In genomic region chr1:151177030-151177936, GRCm38 (mm10) we compare ENCODE assay signal across 8 mouse cellular contexts. TPM values are rescaled to one million over a fixed set of nuclear protein-coding genes. Genes with fewer than 3 reads are reported as not detected.
DNase-seq lines count a peak whose midpoint lies in the region; ATAC-seq and TF ChIP-seq lines count a peak whose summit lies in the region.

No protein-coding gene starts in this region.

- peak overlapping the region; percentile 33 for H3K4me2 ChIP-seq in forebrain, embryonic 14.5 days (ENCODE audit: low read length)
- peak overlapping the region; percentile 50 for H3K4me2 ChIP-seq in intestine, postnatal 0 days (replicated peaks; ENCODE audit: low read depth)
- peak overlapping the region; percentile 33; the same call in 1 of the 2 replicates for H3K4me2 ChIP-seq in lung, postnatal 0 days (replicated peaks; ENCODE audit: low read depth, low read length)

- peak; percentile 6 for DNase-seq in cerebellum, adult 8-10 months
- no peak for DNase-seq in cerebellum, postnatal 4 days (ENCODE audit: low spot score in 2 of 2)
- peak; percentile 93 for DNase-seq in ZHBTc4 (ENCODE audit: low read depth, low spot score)
- DNase-seq in forebrain, embryonic 14.5 days (ENCODE audit: low spot score), result peak; percentile 24
- DNase-seq in lung, postnatal 0 days (ENCODE audit: low spot score), result peak; percentile 65
- DNase-seq in spleen, adult 2 months (ENCODE audit: low read depth in 1 of 2, low spot score in 2 of 2), result peak; percentile 11 to 37
- no peak for DNase-seq in urinary bladder, postnatal 14 days (ENCODE audit: low spot score)

- no peak overlapping the region for H3K9ac ChIP-seq in forebrain, embryonic 14.5 days (ENCODE audit: low read length)
- H3K9ac ChIP-seq in intestine, postnatal 0 days (ENCODE audit: low read depth, low read length), result no peak overlapping the region
- no peak overlapping the region for H3K9ac ChIP-seq in lung, postnatal 0 days (replicated peaks; ENCODE audit: low read depth)

- H3K4me1 ChIP-seq in forebrain, embryonic 14.5 days (ENCODE audit: control insufficient read depth, insufficient read depth, low read length), result peaks cover 4% of the 10 kb centered on the region
- no peaks in the 10 kb centered on the region; the same call in 1 of the 2 replicates for H3K4me1 ChIP-seq in intestine, postnatal 0 days (replicated peaks; ENCODE audit: control insufficient read depth, insufficient read depth, low read length)
- peaks cover 3% of the 10 kb centered on the region; the same call in 1 of the 2 replicates for H3K4me1 ChIP-seq in lung, postnatal 0 days (ENCODE audit: insufficient read depth, low read depth, low read length)
- no peaks in the 10 kb centered on the region for H3K4me1 ChIP-seq in spleen, adult 2 months (ENCODE audit: control insufficient read depth, insufficient read depth, insufficient read length)

- TF ChIP-seq CTCF in intestine, postnatal 0 days (IDR thresholded peaks at IDR 0.05; ENCODE audit: low read depth), result no peak
- no peak for TF ChIP-seq CTCF in lung, postnatal 0 days (IDR thresholded peaks at IDR 0.05)
- no peak for TF ChIP-seq CTCF in spleen, adult 2 months (IDR thresholded peaks at IDR 0.05; ENCODE audit: extremely low read depth, insufficient read depth, insufficient read length, insufficient replicate concordance)

- H3K4me3 ChIP-seq in forebrain, embryonic 14.5 days (ENCODE audit: low read depth, low read length), result peak overlapping the region; percentile 8
- no peak overlapping the region for H3K4me3 ChIP-seq in intestine, postnatal 0 days (ENCODE audit: low read depth, low read length)
- no peak overlapping the region for H3K4me3 ChIP-seq in lung, postnatal 0 days (ENCODE audit: low read depth, low read length)
- H3K4me3 ChIP-seq in spleen, adult 2 months (ENCODE audit: extremely low read depth, insufficient read depth, insufficient read length), result peak overlapping the region; percentile 11

- TF ChIP-seq EP300 in lung, postnatal 0 days (IDR thresholded peaks at IDR 0.05), result no peak

- no peaks in the 10 kb centered on the region for H3K9me3 ChIP-seq in forebrain, embryonic 14.5 days (replicated peaks; ENCODE audit: control insufficient read depth, low read length)
- H3K9me3 ChIP-seq in intestine, postnatal 0 days (ENCODE audit: control insufficient read depth), result no peaks in the 10 kb centered on the region
- H3K9me3 ChIP-seq in lung, postnatal 0 days (ENCODE audit: low read length), result no peaks in the 10 kb centered on the region

- no peaks in the 10 kb centered on the region for H3K27me3 ChIP-seq in forebrain, embryonic 14.5 days (replicated peaks; ENCODE audit: control insufficient read depth, insufficient read depth, low read length)
- no peaks in the 10 kb centered on the region for H3K27me3 ChIP-seq in intestine, postnatal 0 days (replicated peaks; ENCODE audit: control insufficient read depth, insufficient read depth, low read length)
- no peaks in the 10 kb centered on the region for H3K27me3 ChIP-seq in lung, postnatal 0 days (replicated peaks; ENCODE audit: insufficient read depth, low read length)
- no peaks in the 10 kb centered on the region for H3K27me3 ChIP-seq in spleen, adult 2 months (ENCODE audit: control insufficient read depth, insufficient read depth, low read length)

- H3K36me3 ChIP-seq in forebrain, embryonic 14.5 days (ENCODE audit: control insufficient read depth, insufficient read depth, low read length), result no peaks in the 10 kb centered on the region
- H3K36me3 ChIP-seq in intestine, postnatal 0 days (ENCODE audit: control insufficient read depth, insufficient read depth), result no peaks in the 10 kb centered on the region
- H3K36me3 ChIP-seq in lung, postnatal 0 days (ENCODE audit: insufficient read depth, low read length), result no peaks in the 10 kb centered on the region
- no peaks in the 10 kb centered on the region for H3K36me3 ChIP-seq in spleen, adult 2 months (ENCODE audit: control insufficient read depth, insufficient read depth, low read length)

- ATAC-seq in forebrain, embryonic 14.5 days, result peak; percentile 79
- peak; percentile 97 for ATAC-seq in intestine, postnatal 0 days
- peak; percentile 81 for ATAC-seq in lung, postnatal 0 days

- H3K27ac ChIP-seq in forebrain, embryonic 14.5 days (ENCODE audit: low read depth, low read length), result no peak overlapping the region
- peak overlapping the region; percentile 71 for H3K27ac ChIP-seq in intestine, postnatal 0 days (ENCODE audit: low read depth, low read length)
- H3K27ac ChIP-seq in lung, postnatal 0 days (ENCODE audit: low read length), result no peak overlapping the region
- 0 out of 2 replicates have a peak overlapping the region, but pooled peaks have one; percentile 1 for H3K27ac ChIP-seq in spleen, adult 2 months (ENCODE audit: insufficient read depth, low read length)

- no peak for TF ChIP-seq POLR2A in spleen, adult 2 months (IDR thresholded peaks at IDR 0.05; ENCODE audit: low read depth, low read length)

- 11% methylated on average over 10 of the region's 10 CpGs for WGBS in forebrain, embryonic 14.5 days
- 9% methylated on average over 10 of the region's 10 CpGs for WGBS in intestine, postnatal 0 days
- 9% methylated on average over 10 of the region's 10 CpGs for WGBS in lung, postnatal 0 days
- WGBS in spleen, adult 2 months, result 30% methylated on average over 10 of the region's 10 CpGs

RNA-seq across cellular contexts. Expression of gene Gm47985, which starts 5.1 kb away (rescaled TPM):
- not detected in 2 replicates for polyA plus RNA-seq in forebrain, embryonic 14.5 days (2014; fragmentation: Nextera tagmentation; extraction: Ambion mirVana)
- polyA plus RNA-seq in intestine, postnatal 0 days (2015; fragmentation: Nextera tagmentation; extraction: Ambion mirVana), result 0.08 TPM in 1 of 2 replicates, not detected in the other
- 0.14 and 0.68 TPM in 2 replicates for polyA plus RNA-seq in lung, postnatal 0 days (2015; fragmentation: Nextera tagmentation; extraction: Ambion mirVana)
- polyA plus RNA-seq in spleen, adult 2 months (2012; rRNA removed), result 0.07 and 0.20 TPM in 2 replicates

RNA-seq across cellular contexts. Expression of gene Gm8947, which starts 14.9 kb away (rescaled TPM):
- not detected in 2 replicates for polyA plus RNA-seq in forebrain, embryonic 14.5 days (2014; fragmentation: Nextera tagmentation; extraction: Ambion mirVana)
- not detected in 2 replicates for polyA plus RNA-seq in intestine, postnatal 0 days (2015; fragmentation: Nextera tagmentation; extraction: Ambion mirVana)
- polyA plus RNA-seq in lung, postnatal 0 days (2015; fragmentation: Nextera tagmentation; extraction: Ambion mirVana), result not detected in 2 replicates
- polyA plus RNA-seq in spleen, adult 2 months (2012; rRNA removed), result 0.14 and 0.40 TPM in 2 replicates

RNA-seq across cellular contexts. Expression of gene Gm47995, which starts 21.0 kb away (rescaled TPM):
- not detected in 2 replicates for polyA plus RNA-seq in forebrain, embryonic 14.5 days (2014; fragmentation: Nextera tagmentation; extraction: Ambion mirVana)
- polyA plus RNA-seq in intestine, postnatal 0 days (2015; fragmentation: Nextera tagmentation; extraction: Ambion mirVana), result not detected in 2 replicates
- polyA plus RNA-seq in lung, postnatal 0 days (2015; fragmentation: Nextera tagmentation; extraction: Ambion mirVana), result 0.13 TPM in 1 of 2 replicates, not detected in the other
- polyA plus RNA-seq in spleen, adult 2 months (2012; rRNA removed), result 0.11 and 0.33 TPM in 2 replicates

RNA-seq across cellular contexts. Expression of gene 3110040M04Rik, which starts 26.6 kb away (rescaled TPM):
- polyA plus RNA-seq in forebrain, embryonic 14.5 days (2014; fragmentation: Nextera tagmentation; extraction: Ambion mirVana), result not detected in 2 replicates
- not detected in 2 replicates for polyA plus RNA-seq in intestine, postnatal 0 days (2015; fragmentation: Nextera tagmentation; extraction: Ambion mirVana)
- 0.15 TPM in 1 of 2 replicates, not detected in the other for polyA plus RNA-seq in lung, postnatal 0 days (2015; fragmentation: Nextera tagmentation; extraction: Ambion mirVana)
- 0.23 TPM in 1 of 2 replicates, not detected in the other for polyA plus RNA-seq in spleen, adult 2 months (2012; rRNA removed)

RNA-seq across cellular contexts. Expression of gene Gm47996, which starts 32.6 kb away (rescaled TPM):
- not detected in 2 replicates for polyA plus RNA-seq in forebrain, embryonic 14.5 days (2014; fragmentation: Nextera tagmentation; extraction: Ambion mirVana)
- not detected in 2 replicates for polyA plus RNA-seq in intestine, postnatal 0 days (2015; fragmentation: Nextera tagmentation; extraction: Ambion mirVana)
- polyA plus RNA-seq in lung, postnatal 0 days (2015; fragmentation: Nextera tagmentation; extraction: Ambion mirVana), result not detected in 2 replicates
- 0.61 TPM in 1 of 2 replicates, not detected in the other for polyA plus RNA-seq in spleen, adult 2 months (2012; rRNA removed)

Comparison
In these comparisons a context has a peak if more than half of its experiments do, and no peak if none do; other contexts are left out.
1. DNase-seq: peak in cerebellum, adult 8-10 months (single experiment), ZHBTc4 (single experiment), forebrain, embryonic 14.5 days (single experiment), lung, postnatal 0 days (single experiment) and spleen, adult 2 months (2 of 2); none in cerebellum, postnatal 4 days (0 of 2) and urinary bladder, postnatal 14 days (single experiment).
2. H3K27ac ChIP-seq: peak in intestine, postnatal 0 days (single experiment) and spleen, adult 2 months (single experiment); none in forebrain, embryonic 14.5 days (single experiment) and lung, postnatal 0 days (single experiment).
3. H3K4me3 ChIP-seq: peak in forebrain, embryonic 14.5 days (single experiment) and spleen, adult 2 months (single experiment); none in intestine, postnatal 0 days (single experiment) and lung, postnatal 0 days (single experiment).
4. Peak in every context shown above with its lines, with median percentiles within 50 percentile points of each other: ATAC-seq and H3K4me2 ChIP-seq.